Mouse (Mus musculus): ENCODE data around the gene Arhgap40. TPM values are rescaled to one million over a fixed set of nuclear protein-coding genes. Genes with fewer than 3 reads are reported as not detected.

Arhgap40 gene
- polyA plus RNA-seq, 1 experiment from 2014 or later: 0.37 TPM

GRCm38 (mm10) chr2:158510665-158511064 is 1.9 kb upstream of the Arhgap40 start:
- Histone ChIP-seq H3K27me3 (ENCODE audit: control insufficient read depth, insufficient read depth, low read length) (no peaks in the 10 kb centered on the region), H3K27ac (ENCODE audit: low read depth, low read length) (no peak overlapping the region), H3K4me3 (ENCODE audit: low read depth, low read length) (no peak overlapping the region), H3K4me2 (replicated peaks; ENCODE audit: low read depth, low read length) (no peak overlapping the region), H3K36me3 (ENCODE audit: control insufficient read depth, insufficient read depth, low read length) (no peaks in the 10 kb centered on the region), H3K9ac (ENCODE audit: low read depth, low read length) (no peak overlapping the region), H3K4me1 (replicated peaks; ENCODE audit: control insufficient read depth, insufficient read depth, low read length) (no peaks in the 10 kb centered on the region), H3K9me3 (ENCODE audit: control insufficient read depth, low read length) (no peaks in the 10 kb centered on the region)
- 85% methylated on average over 6 of the region's 6 CpGs for WGBS
- no peak for DNase-seq (ENCODE audit: low spot score)
- no peak for ATAC-seq (ENCODE audit: low FRiP score)

DNA sequence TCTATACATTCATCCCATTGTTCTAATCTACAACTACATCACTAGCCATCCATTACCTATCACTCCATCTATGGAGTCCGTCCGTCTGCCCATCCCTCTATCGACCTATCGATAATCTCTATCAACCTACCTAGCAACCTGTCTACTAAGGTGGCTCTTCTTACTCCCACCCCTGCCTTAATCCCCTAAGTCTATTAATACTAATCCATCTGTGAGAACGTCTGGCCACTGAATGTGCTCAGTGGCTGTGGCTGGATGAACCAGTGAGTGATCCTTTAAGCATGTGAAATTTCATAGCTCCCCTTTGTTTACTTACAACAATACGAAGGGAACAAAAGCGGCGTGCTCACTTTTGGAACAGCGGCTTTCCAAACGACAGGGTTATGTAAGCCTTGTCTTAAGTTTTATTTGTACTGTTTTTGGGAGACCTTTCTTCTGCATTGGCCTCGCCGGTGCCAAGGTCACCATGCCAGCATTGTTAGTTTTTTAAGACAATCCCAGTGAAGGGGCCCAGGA is 1.3 kb downstream of the Arhgap40 start:
- Histone ChIP-seq H3K9ac (ENCODE audit: low read depth, low read length) (no peak overlapping the region), H3K4me1 (replicated peaks; ENCODE audit: control insufficient read depth, insufficient read depth, low read length) (no peaks in the 10 kb centered on the region), H3K27ac (ENCODE audit: low read depth, low read length) (no peak overlapping the region), H3K27me3 (ENCODE audit: control insufficient read depth, insufficient read depth, low read length) (no peaks in the 10 kb centered on the region), H3K9me3 (ENCODE audit: control insufficient read depth, low read length) (no peaks in the 10 kb centered on the region), H3K36me3 (ENCODE audit: control insufficient read depth, insufficient read depth, low read length) (no peaks in the 10 kb centered on the region), H3K4me3 (ENCODE audit: low read depth, low read length) (no peak overlapping the region), H3K4me2 (replicated peaks; ENCODE audit: low read depth, low read length) (no peak overlapping the region)
- no peak for DNase-seq (ENCODE audit: low spot score)
- ATAC-seq (ENCODE audit: low FRiP score): no peak
- WGBS: 85% methylated on average over 12 of the region's 12 CpGs

DNA sequence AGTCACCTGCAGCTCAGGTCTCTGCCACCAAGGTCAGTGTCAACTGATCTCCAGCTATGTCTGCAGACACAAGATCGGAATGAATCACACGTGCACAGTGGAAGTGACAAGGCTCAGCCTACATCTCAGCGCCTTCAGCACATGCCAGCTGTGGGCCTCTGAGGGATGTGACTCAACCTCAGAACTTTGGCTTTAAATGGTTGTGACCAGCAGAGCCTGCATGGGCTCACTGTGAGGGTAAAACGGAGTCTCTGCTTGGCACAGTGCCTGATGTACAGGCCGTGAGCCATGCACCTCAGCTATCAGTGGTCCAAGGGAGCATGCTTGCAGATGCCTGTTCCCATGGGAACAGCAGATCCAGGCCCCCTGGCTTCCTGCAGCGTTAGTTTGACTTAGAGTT is 6.0 kb downstream of the Arhgap40 start:
- no peaks in the 10 kb centered on the region for H3K36me3 ChIP-seq (ENCODE audit: control insufficient read depth, insufficient read depth, low read length)
- no peak for ATAC-seq (ENCODE audit: low FRiP score)
- DNase-seq (ENCODE audit: low spot score): no peak
- 76% methylated on average over 6 of the region's 6 CpGs for WGBS
- H3K4me1 ChIP-seq (replicated peaks; ENCODE audit: control insufficient read depth, insufficient read depth, low read length): no peaks in the 10 kb centered on the region
- no peaks in the 10 kb centered on the region for H3K9me3 ChIP-seq (ENCODE audit: control insufficient read depth, low read length)
- H3K4me2 ChIP-seq (replicated peaks; ENCODE audit: low read depth, low read length): no peak overlapping the region
- H3K27ac ChIP-seq (ENCODE audit: low read depth, low read length): no peak overlapping the region
- H3K27me3 ChIP-seq (ENCODE audit: control insufficient read depth, insufficient read depth, low read length): no peaks in the 10 kb centered on the region
- no peak overlapping the region for H3K4me3 ChIP-seq (ENCODE audit: low read depth, low read length)
- no peak overlapping the region for H3K9ac ChIP-seq (ENCODE audit: low read depth, low read length)

GRCm38 (mm10) chr2:158519071-158519470 is 6.5 kb downstream of the Arhgap40 start:
- Histone ChIP-seq H3K4me3 (ENCODE audit: low read depth, low read length) (no peak overlapping the region), H3K9ac (ENCODE audit: low read depth, low read length) (no peak overlapping the region), H3K9me3 (ENCODE audit: control insufficient read depth, low read length) (no peaks in the 10 kb centered on the region), H3K4me2 (replicated peaks; ENCODE audit: low read depth, low read length) (no peak overlapping the region), H3K27me3 (ENCODE audit: control insufficient read depth, insufficient read depth, low read length) (no peaks in the 10 kb centered on the region), H3K4me1 (replicated peaks; ENCODE audit: control insufficient read depth, insufficient read depth, low read length) (no peaks in the 10 kb centered on the region), H3K36me3 (ENCODE audit: control insufficient read depth, insufficient read depth, low read length) (no peaks in the 10 kb centered on the region), H3K27ac (ENCODE audit: low read depth, low read length) (no peak overlapping the region)
- DNase-seq (ENCODE audit: low spot score): no peak
- WGBS: 80% methylated on average over 11 of the region's 11 CpGs
- ATAC-seq (ENCODE audit: low FRiP score): no peak

GRCm38 (mm10) chr2:158519800-158520199 is 7.2 kb downstream of the Arhgap40 start:
- H3K9me3 ChIP-seq (ENCODE audit: control insufficient read depth, low read length): no peaks in the 10 kb centered on the region
- no peak overlapping the region for H3K4me3 ChIP-seq (ENCODE audit: low read depth, low read length)
- no peaks in the 10 kb centered on the region for H3K36me3 ChIP-seq (ENCODE audit: control insufficient read depth, insufficient read depth, low read length)
- no peaks in the 10 kb centered on the region for H3K27me3 ChIP-seq (ENCODE audit: control insufficient read depth, insufficient read depth, low read length)
- ATAC-seq (ENCODE audit: low FRiP score) (no peak), DNase-seq (ENCODE audit: low spot score) (no peak)
- H3K9ac ChIP-seq (ENCODE audit: low read depth, low read length): no peak overlapping the region
- H3K4me1 ChIP-seq (replicated peaks; ENCODE audit: control insufficient read depth, insufficient read depth, low read length): no peaks in the 10 kb centered on the region
- H3K27ac ChIP-seq (ENCODE audit: low read depth, low read length): no peak overlapping the region
- 77% methylated on average over 6 of the region's 6 CpGs for WGBS
- no peak overlapping the region for H3K4me2 ChIP-seq (replicated peaks; ENCODE audit: low read depth, low read length)

DNA sequence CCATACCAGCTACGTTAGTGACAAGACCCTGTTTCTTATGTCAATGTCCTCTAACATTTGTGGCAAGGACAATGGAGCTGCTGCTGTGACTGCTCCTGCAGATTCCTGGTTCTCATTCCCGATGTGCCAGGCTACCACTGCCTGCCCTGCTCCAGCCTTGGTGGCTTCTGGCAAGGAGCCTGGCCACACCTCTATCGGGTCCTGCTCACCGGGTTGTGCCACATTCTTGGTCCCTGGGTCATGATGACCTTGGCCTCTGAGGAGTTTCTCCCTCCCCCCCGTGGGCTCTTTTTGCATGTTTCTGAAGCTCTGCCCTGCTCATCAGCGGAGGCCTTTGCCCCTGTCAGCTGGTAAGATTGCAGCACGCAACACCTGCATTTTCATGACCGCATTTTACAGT is 10.5 kb downstream of the Arhgap40 start:
- H3K27me3 ChIP-seq (ENCODE audit: control insufficient read depth, insufficient read depth, low read length): no peaks in the 10 kb centered on the region
- WGBS: 85% methylated on average over 8 of the region's 8 CpGs
- H3K36me3 ChIP-seq (ENCODE audit: control insufficient read depth, insufficient read depth, low read length): no peaks in the 10 kb centered on the region
- ATAC-seq (ENCODE audit: low FRiP score) (no peak), DNase-seq (ENCODE audit: low spot score) (no peak)
- H3K27ac ChIP-seq (ENCODE audit: low read depth, low read length): no peak overlapping the region
- no peaks in the 10 kb centered on the region for H3K4me1 ChIP-seq (replicated peaks; ENCODE audit: control insufficient read depth, insufficient read depth, low read length)
- H3K9me3 ChIP-seq (ENCODE audit: control insufficient read depth, low read length): no peaks in the 10 kb centered on the region
- no peak overlapping the region for H3K4me2 ChIP-seq (replicated peaks; ENCODE audit: low read depth, low read length)
- no peak overlapping the region for H3K9ac ChIP-seq (ENCODE audit: low read depth, low read length)
- H3K4me3 ChIP-seq (ENCODE audit: low read depth, low read length): no peak overlapping the region

GRCm38 (mm10) chr2:158524129-158524860 is 11.7 kb downstream of the Arhgap40 start:
- H3K36me3 ChIP-seq (ENCODE audit: control insufficient read depth, insufficient read depth, low read length): no peaks in the 10 kb centered on the region
- no peaks in the 10 kb centered on the region for H3K27me3 ChIP-seq (ENCODE audit: control insufficient read depth, insufficient read depth, low read length)
- ATAC-seq (ENCODE audit: low FRiP score): no peak
- 81% methylated on average over 16 of the region's 16 CpGs for WGBS
- H3K9ac ChIP-seq (ENCODE audit: low read depth, low read length): no peak overlapping the region
- no peak overlapping the region for H3K27ac ChIP-seq (ENCODE audit: low read depth, low read length)
- no peak for DNase-seq (ENCODE audit: low spot score)
- H3K9me3 ChIP-seq (ENCODE audit: control insufficient read depth, low read length): no peaks in the 10 kb centered on the region
- H3K4me2 ChIP-seq (replicated peaks; ENCODE audit: low read depth, low read length): no peak overlapping the region
- no peaks in the 10 kb centered on the region for H3K4me1 ChIP-seq (replicated peaks; ENCODE audit: control insufficient read depth, insufficient read depth, low read length)
- H3K4me3 ChIP-seq (ENCODE audit: low read depth, low read length): no peak overlapping the region

DNA sequence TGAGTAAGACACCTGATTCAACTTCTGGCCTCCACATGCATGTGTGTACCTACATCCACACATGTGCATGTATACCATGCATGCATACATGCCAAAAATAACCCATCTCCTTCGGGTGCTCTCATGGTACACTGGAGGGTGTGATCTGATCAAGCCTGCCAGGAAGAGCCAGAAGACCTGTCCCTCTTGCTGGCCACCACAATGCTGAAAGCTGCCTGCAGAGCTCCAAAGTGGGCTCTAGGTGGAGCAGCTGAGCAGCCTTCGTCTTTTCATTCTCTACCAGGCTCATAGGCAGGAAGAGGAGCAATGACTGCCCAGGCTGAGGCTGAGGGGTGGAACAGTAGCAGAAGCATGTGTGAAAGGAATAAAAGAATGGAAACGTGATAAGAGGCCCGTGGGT is 21.5 kb downstream of the Arhgap40 start:
- Histone ChIP-seq H3K27me3 (ENCODE audit: control insufficient read depth, insufficient read depth, low read length) (no peaks in the 10 kb centered on the region), H3K27ac (ENCODE audit: low read depth, low read length) (no peak overlapping the region), H3K36me3 (ENCODE audit: control insufficient read depth, insufficient read depth, low read length) (no peaks in the 10 kb centered on the region), H3K9ac (ENCODE audit: low read depth, low read length) (no peak overlapping the region), H3K9me3 (ENCODE audit: control insufficient read depth, low read length) (no peaks in the 10 kb centered on the region), H3K4me3 (ENCODE audit: low read depth, low read length) (no peak overlapping the region), H3K4me1 (replicated peaks; ENCODE audit: control insufficient read depth, insufficient read depth, low read length) (no peaks in the 10 kb centered on the region), H3K4me2 (replicated peaks; ENCODE audit: low read depth, low read length) (no peak overlapping the region)
- 0 out of 2 replicates have a peak, but pooled peaks have one; percentile 33 for ATAC-seq (ENCODE audit: low FRiP score)
- peak; percentile 84 for DNase-seq (ENCODE audit: low spot score)
- WGBS: 6% methylated on average over 4 of the region's 4 CpGs

DNA sequence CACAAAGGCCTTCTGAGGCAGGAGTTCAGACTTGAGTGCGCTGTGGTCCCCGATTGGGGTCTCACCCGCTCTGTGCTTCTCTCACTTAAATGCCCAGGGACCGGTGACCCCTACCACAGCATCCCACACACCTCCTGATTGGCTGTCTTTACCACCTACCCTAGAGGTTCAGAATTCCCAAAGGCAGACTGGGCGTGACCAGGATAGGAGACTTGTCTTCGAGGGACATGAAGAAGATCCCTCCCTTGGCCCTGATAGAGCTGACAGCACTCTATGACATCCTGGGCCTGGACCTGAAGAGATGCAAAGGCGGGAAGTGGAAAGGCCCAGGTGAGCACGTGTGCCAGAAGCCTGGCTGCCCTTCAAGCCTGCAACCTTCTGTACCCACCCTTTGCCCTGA is 22.0 kb downstream of the Arhgap40 start:
- DNase-seq (ENCODE audit: low spot score): no peak
- Histone ChIP-seq H3K4me1 (replicated peaks; ENCODE audit: control insufficient read depth, insufficient read depth, low read length) (no peaks in the 10 kb centered on the region), H3K27ac (ENCODE audit: low read depth, low read length) (no peak overlapping the region), H3K27me3 (ENCODE audit: control insufficient read depth, insufficient read depth, low read length) (no peaks in the 10 kb centered on the region), H3K4me3 (ENCODE audit: low read depth, low read length) (no peak overlapping the region), H3K36me3 (ENCODE audit: control insufficient read depth, insufficient read depth, low read length) (no peaks in the 10 kb centered on the region), H3K9ac (ENCODE audit: low read depth, low read length) (no peak overlapping the region), H3K4me2 (replicated peaks; ENCODE audit: low read depth, low read length) (no peak overlapping the region), H3K9me3 (ENCODE audit: control insufficient read depth, low read length) (no peaks in the 10 kb centered on the region)
- no peak for ATAC-seq (ENCODE audit: low FRiP score)
- WGBS: 77% methylated on average over 8 of the region's 8 CpGs
